Comparison of ENCODE assay signal across 8 mouse cellular contexts in genomic region chr7:132736099-132736862, GRCm38 (mm10).
DNase-seq lines count a peak whose midpoint lies in the region; ATAC-seq lines count a peak whose summit lies in the region.

No protein-coding gene starts in this region.

- peak; percentile 70 to 71 for DNase-seq in frontal cortex, postnatal 36 days (ENCODE audit: low spot score in 2 of 2)
- no peak for DNase-seq in frontal cortex, postnatal 25 days (ENCODE audit: low spot score in 2 of 2)
- DNase-seq in Muller cell, postnatal 12 days (ENCODE audit: inconsistent ontology term), result peak; percentile 89
- peak; percentile 54 for DNase-seq in embryo, embryonic 10 days (ENCODE audit: low spot score)
- DNase-seq in heart, adult 9 months (ENCODE audit: low spot score in 2 of 2), result peak; percentile 61 to 73
- peak; percentile 75 for DNase-seq in kidney, postnatal 14 days
- DNase-seq in lung, postnatal 14 days, result peak; percentile 67

- no peak for ATAC-seq in granulocyte monocyte progenitor cell, adult 5-6 weeks (replicated peaks; ENCODE audit: poor library complexity, severe bottlenecking)

Comparison
In these comparisons a context has a peak if more than half of its experiments do, and no peak if none do; other contexts are left out.
1. DNase-seq: peak in frontal cortex, postnatal 36 days (2 of 2), Muller cell, postnatal 12 days (single experiment), embryo, embryonic 10 days (single experiment), heart, adult 9 months (2 of 2), kidney, postnatal 14 days (single experiment) and lung, postnatal 14 days (single experiment); none in frontal cortex, postnatal 25 days (0 of 2).